Comparison of ENCODE assay signal across 8 mouse cellular contexts in the genomic region with DNA sequence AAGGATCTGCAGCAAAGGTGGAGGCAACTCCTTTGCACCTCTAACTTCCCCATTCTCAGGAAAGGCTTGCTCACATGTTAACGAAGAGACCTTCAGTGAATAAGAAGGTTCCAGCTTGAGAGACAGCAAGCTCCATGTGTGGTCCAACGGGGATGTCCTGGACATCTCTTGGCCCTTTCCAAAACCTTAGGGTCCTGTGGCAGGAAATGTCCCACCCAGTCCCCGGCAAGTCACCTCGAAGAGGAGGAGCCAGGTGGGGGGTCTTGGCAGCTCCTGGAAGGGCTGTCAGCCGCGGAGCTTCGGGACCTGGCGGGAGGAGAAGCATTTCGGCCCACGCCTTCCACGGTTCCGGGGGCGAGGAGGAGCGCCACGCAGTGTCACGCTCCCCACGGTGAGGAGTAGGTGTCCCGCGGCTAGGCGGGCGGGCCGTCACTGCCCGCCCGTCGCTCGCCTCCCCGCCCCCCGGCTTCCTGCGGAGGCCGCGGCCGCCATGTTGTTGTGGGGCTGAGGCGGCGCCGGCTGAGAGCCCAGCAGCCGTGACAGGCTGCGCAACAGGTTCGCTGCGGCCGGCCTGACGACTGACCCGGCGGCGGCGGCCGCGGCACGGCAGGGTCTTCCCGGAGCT. TPM values are rescaled to one million over a fixed set of nuclear protein-coding genes. Genes with fewer than 3 reads are reported as not detected.
DNase-seq lines count a peak whose midpoint lies in the region; ATAC-seq lines count a peak whose summit lies in the region.

A gene (plus strand): TSS at position 98 of the 625 bp plus-strand sequence.
A gene (minus strand): TSS at position 387 of the 625 bp plus-strand sequence.

- H3K27ac ChIP-seq in hindbrain, embryonic 14.5 days = peak within 1 kb of the TSS; percentile 55; the same call in 1 of the 2 replicates

- ATAC-seq in hindbrain, embryonic 14.5 days (ENCODE audit: low FRiP score) = peak; percentile 91

- under 1% methylated on average over 47 of the region's 49 CpGs for WGBS in hindbrain, embryonic 14.5 days

- DNase-seq in T-cell, adult 2 months (ENCODE audit: low spot score) = peak; percentile 77
- peak; percentile 73 to 83 for DNase-seq in cerebellum, postnatal 25 days
- DNase-seq in frontal cortex, postnatal 36 days (ENCODE audit: low spot score in 2 of 2) = peak; percentile 66 to 74
- DNase-seq in hindbrain, embryonic 14.5 days (ENCODE audit: low spot score) = peak; percentile 66
- DNase-seq in left cerebral cortex, adult 18-20 months (ENCODE audit: low spot score in 2 of 2) = peak; percentile 66 to 82
- DNase-seq in lung, postnatal 4 days = peak; percentile 82 to 87
- DNase-seq in retina, postnatal 1 day = peak; percentile 84
- DNase-seq in urinary bladder, adult 2 months (ENCODE audit: low spot score) = peak; percentile 75

- peak within 1 kb of the TSS; percentile 56 for H3K4me3 ChIP-seq in hindbrain, embryonic 14.5 days (replicated peaks; ENCODE audit: low read length)

- H3K36me3 ChIP-seq in hindbrain, embryonic 14.5 days (replicated peaks; ENCODE audit: control insufficient read depth, insufficient read depth) = no peaks in the 10 kb centered on the region

- peak within 1 kb of the TSS; percentile 64 for H3K4me2 ChIP-seq in hindbrain, embryonic 14.5 days (replicated peaks)

- no peaks in the 10 kb centered on the region for H3K9me3 ChIP-seq in hindbrain, embryonic 14.5 days (ENCODE audit: control insufficient read depth, low read length)

- peaks cover 6% of the 10 kb centered on the region; the same call in 1 of the 2 replicates for H3K4me1 ChIP-seq in hindbrain, embryonic 14.5 days (replicated peaks; ENCODE audit: control insufficient read depth, insufficient read depth, low read length)

- H3K9ac ChIP-seq in hindbrain, embryonic 14.5 days = peak within 1 kb of the TSS; percentile 86

- H3K27me3 ChIP-seq in hindbrain, embryonic 14.5 days (ENCODE audit: control insufficient read depth, insufficient read depth, low read length) = no peaks in the 10 kb centered on the region

RNA-seq across cellular contexts. Expression of the first gene that starts in this region (rescaled TPM):
- polyA plus RNA-seq in hindbrain, embryonic 14.5 days (2014; fragmentation: Nextera tagmentation; extraction: Ambion mirVana) = 26.3 and 27.5 TPM in 2 replicates
- 10 to 100 TPM; 72.4 to 74.2 TPM for total RNA-seq in left cerebral cortex, adult 18-20 months (2021)
- 38.3 and 43.5 TPM in 2 replicates for polyA plus RNA-seq in urinary bladder, adult 2 months (2012; rRNA removed)

RNA-seq across cellular contexts. Expression of the second gene that starts in this region (rescaled TPM):
- not detected in 2 replicates for polyA plus RNA-seq in hindbrain, embryonic 14.5 days (2014; fragmentation: Nextera tagmentation; extraction: Ambion mirVana)
- total RNA-seq in left cerebral cortex, adult 18-20 months (2021) = not detected
- not detected in 2 replicates for polyA plus RNA-seq in urinary bladder, adult 2 months (2012; rRNA removed)

Comparison
In these comparisons a context has a peak if more than half of its experiments do, and no peak if none do; other contexts are left out.
1. Peak in every context shown above with its lines: DNase-seq, ATAC-seq, H3K4me3 ChIP-seq and H3K27ac ChIP-seq.